In the genomic region with DNA sequence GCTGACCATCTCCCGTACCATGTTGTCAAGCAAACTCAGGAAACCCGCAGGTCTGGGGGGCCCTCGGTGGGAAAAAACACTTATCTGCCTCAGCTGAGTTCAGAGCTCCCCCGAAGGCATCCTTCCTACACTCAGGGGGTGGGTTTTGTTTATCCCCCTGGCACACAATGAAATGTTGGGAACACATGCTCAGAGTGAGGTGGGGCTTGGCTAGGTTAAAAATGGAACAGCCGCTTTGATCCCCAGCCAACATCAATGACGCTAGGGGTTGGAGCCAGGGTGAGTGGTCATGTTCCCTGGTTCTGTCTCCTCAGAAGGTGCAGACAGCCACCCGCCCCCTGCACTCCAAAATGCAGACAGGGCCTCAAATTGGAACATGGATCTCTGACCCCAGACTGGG, we compare ENCODE assay signal across 11 mouse cellular contexts.
DNase-seq lines count a peak whose midpoint lies in the region; ATAC-seq and TF ChIP-seq lines count a peak whose summit lies in the region.
"Had no signal": no experiment of that assay in that cellular context is flagged by ENCODE, and none has a peak within 500 bp of the region (broad histone marks: within the 10 kb centered on the region; RNA-seq: fewer than 3 reads in every experiment).

No protein-coding gene starts in this region.

- no peaks in the 10 kb centered on the region for H3K36me3 ChIP-seq in forebrain, embryonic 14.5 days (ENCODE audit: control insufficient read depth, insufficient read depth, low read length)
- no peaks in the 10 kb centered on the region for H3K36me3 ChIP-seq in forebrain, postnatal 0 days (ENCODE audit: insufficient read depth)
- H3K36me3 ChIP-seq in embryonic facial prominence, embryonic 14.5 days (ENCODE audit: control insufficient read depth, insufficient read depth, low read length) = no peaks in the 10 kb centered on the region
- H3K36me3 ChIP-seq: stomach, embryonic 15.5 days had no signal

- intact Hi-C loops in heart, postnatal 14 days (cut with DNase I) = no loop called here

- peak; percentile 51 for DNase-seq in forebrain, embryonic 14.5 days (ENCODE audit: low spot score)
- DNase-seq in forebrain, postnatal 0 days = no peak
- DNase-seq in NIH3T3 (ENCODE audit: low read depth) = peak; percentile 5
- peak; percentile 65 for DNase-seq in embryonic facial prominence, embryonic 14.5 days (ENCODE audit: low spot score)
- peak; percentile 24 to 37 for DNase-seq in heart, postnatal 14 days
- DNase-seq in yolk sac, embryonic 10.5 days (ENCODE audit: low spot score) = no peak
- DNase-seq in left cerebral cortex, adult 8-10 months (ENCODE audit: low spot score in 2 of 2) = no peak
- DNase-seq in retina, postnatal 1 day = no peak
- DNase-seq: kidney, postnatal 10 days had no signal

- H3K27ac ChIP-seq in forebrain, embryonic 14.5 days (ENCODE audit: low read depth, low read length) = no peak overlapping the region
- H3K27ac ChIP-seq in forebrain, postnatal 0 days (ENCODE audit: low read depth, low read length) = no peak overlapping the region
- no peak overlapping the region for H3K27ac ChIP-seq in embryonic facial prominence, embryonic 14.5 days (replicated peaks; ENCODE audit: low read depth, low read length)
- H3K27ac ChIP-seq: left cerebral cortex, adult 2 months; stomach, embryonic 15.5 days had no signal

- no peaks in the 10 kb centered on the region for H3K9me3 ChIP-seq in forebrain, embryonic 14.5 days (replicated peaks; ENCODE audit: control insufficient read depth, low read length)
- H3K9me3 ChIP-seq in forebrain, postnatal 0 days (ENCODE audit: low read length) = no peaks in the 10 kb centered on the region
- no peaks in the 10 kb centered on the region for H3K9me3 ChIP-seq in embryonic facial prominence, embryonic 14.5 days (ENCODE audit: control insufficient read depth, low read length)
- H3K9me3 ChIP-seq: stomach, embryonic 15.5 days had no signal

- H3K4me2 ChIP-seq in forebrain, embryonic 14.5 days (ENCODE audit: low read length) = no peak overlapping the region
- no peak overlapping the region for H3K4me2 ChIP-seq in forebrain, postnatal 0 days (ENCODE audit: low read depth)
- H3K4me2 ChIP-seq in embryonic facial prominence, embryonic 14.5 days (ENCODE audit: low read depth, low read length) = no peak overlapping the region
- H3K4me2 ChIP-seq: stomach, embryonic 15.5 days had no signal

- no peaks in the 10 kb centered on the region for H3K27me3 ChIP-seq in forebrain, embryonic 14.5 days (replicated peaks; ENCODE audit: control insufficient read depth, insufficient read depth, low read length)
- H3K27me3 ChIP-seq in forebrain, postnatal 0 days (ENCODE audit: insufficient read depth, low read length) = no peaks in the 10 kb centered on the region
- no peaks in the 10 kb centered on the region for H3K27me3 ChIP-seq in embryonic facial prominence, embryonic 14.5 days (replicated peaks; ENCODE audit: control insufficient read depth, insufficient read depth, low read length)
- H3K27me3 ChIP-seq: stomach, embryonic 15.5 days had no signal

- no peak overlapping the region for H3K9ac ChIP-seq in forebrain, embryonic 14.5 days (ENCODE audit: low read length)
- no peak overlapping the region for H3K9ac ChIP-seq in forebrain, postnatal 0 days
- H3K9ac ChIP-seq in embryonic facial prominence, embryonic 14.5 days (ENCODE audit: low read depth, low read length) = no peak overlapping the region
- H3K9ac ChIP-seq: stomach, embryonic 15.5 days had no signal

- WGBS in forebrain, embryonic 14.5 days = 42% methylated on average over 7 of the region's 7 CpGs
- WGBS in forebrain, postnatal 0 days = 44% methylated on average over 7 of the region's 7 CpGs
- 38% methylated on average over 7 of the region's 7 CpGs for WGBS in embryonic facial prominence, embryonic 14.5 days

- no peak for ATAC-seq in forebrain, embryonic 14.5 days
- no peak for ATAC-seq in forebrain, postnatal 0 days
- peak; percentile 55; the same call in 1 of the 2 replicates for ATAC-seq in embryonic facial prominence, embryonic 14.5 days (ENCODE audit: low read depth)

- H3K4me1 ChIP-seq in forebrain, embryonic 14.5 days (ENCODE audit: control insufficient read depth, insufficient read depth, low read length) = peaks cover 2% of the 10 kb centered on the region; the same call in 1 of the 2 replicates
- H3K4me1 ChIP-seq in forebrain, postnatal 0 days (ENCODE audit: insufficient read depth) = no peaks in the 10 kb centered on the region
- H3K4me1 ChIP-seq in embryonic facial prominence, embryonic 14.5 days (ENCODE audit: control insufficient read depth, insufficient read depth, low read length) = peaks cover 10% of the 10 kb centered on the region; the same call in 1 of the 2 replicates

- TF ChIP-seq CTCF in forebrain, postnatal 0 days (IDR thresholded peaks at IDR 0.05; ENCODE audit: low read depth) = no peak

- no peak overlapping the region for H3K4me3 ChIP-seq in forebrain, embryonic 14.5 days (ENCODE audit: low read depth, low read length)
- no peak overlapping the region for H3K4me3 ChIP-seq in forebrain, postnatal 0 days (ENCODE audit: low read depth, low read length)
- H3K4me3 ChIP-seq in embryonic facial prominence, embryonic 14.5 days (ENCODE audit: low read depth, low read length) = no peak overlapping the region
- H3K4me3 ChIP-seq: left cerebral cortex, adult 2 months; stomach, embryonic 15.5 days had no signal

Comparison
In these comparisons a context has a peak if more than half of its experiments do, and no peak if none do; other contexts are left out.
1. DNase-seq: peak in forebrain, embryonic 14.5 days (single experiment), NIH3T3 (single experiment), embryonic facial prominence, embryonic 14.5 days (single experiment) and heart, postnatal 14 days (2 of 2); none in forebrain, postnatal 0 days (single experiment), yolk sac, embryonic 10.5 days (single experiment), left cerebral cortex, adult 8-10 months (0 of 2) and retina, postnatal 1 day (single experiment).